Mouse (Mus musculus) CD4-positive, CD25-positive, alpha-beta regulatory T cell, adult 9 weeks (primary cell): ENCODE data around the gene Slc35g2. TPM values are rescaled to one million over a fixed set of nuclear protein-coding genes. Genes with fewer than 3 reads are reported as not detected.

Source experiments
- polyA plus RNA-seq: library from polyadenylated mRNA; unstranded; fragments of 100-300 nt; shearing (Covaris generic); gene quantifications from one replicate; pipeline ENCODE4 v1.2.1, GENCODE M21; 2017

The Slc35g2 gene
- not detected for polyA plus RNA-seq

GRCm38 (mm10) chr9:100570626-100571233 is at the start of gene Slc35g2:
Slc35g2 (minus strand) TSS chr9:100571090.

GRCm38 (mm10) chr9:100597546-100597945 is 26.7 kb upstream of the Slc35g2 start, which contains the start of gene Stag1:
Stag1 (plus strand) TSS chr9:100597798.

GRCm38 (mm10) chr9:100545715-100546593 is 24.9 kb downstream of the Slc35g2 start, which contains the start of gene Nck1:
Nck1 (minus strand) TSS chr9:100546134.

Other genes with a start within 250 kb of the Slc35g2 start
- gene Il20rb, start 84.3 kb downstream of the Slc35g2 start, polyA plus RNA-seq, result 1.9 TPM
- gene Nck1, start 25.0 kb downstream of the Slc35g2 start, polyA plus RNA-seq, result 90.1 TPM
- gene Stag1, start 26.7 kb upstream of the Slc35g2 start, polyA plus RNA-seq, result 136 TPM